Mouse (Mus musculus): ENCODE data around the gene Slc44a5. TPM values are rescaled to one million over a fixed set of nuclear protein-coding genes. Genes with fewer than 3 reads are reported as not detected.

Gene Slc44a5
- polyA plus RNA-seq, 1 experiment from 2014 or later, result 9.3 TPM

GRCm38 (mm10) chr3:154284260-154284659, 311.0 kb downstream of the Slc44a5 start:
- no peak overlapping the region for H3K4me3 ChIP-seq (ENCODE audit: low read depth, low read length)
- H3K27me3 ChIP-seq (ENCODE audit: control insufficient read depth, insufficient read depth, low read depth, low read length), result no peaks in the 10 kb centered on the region
- WGBS, result 82% methylated on average over 3 of the region's 3 CpGs
- H3K27ac ChIP-seq (ENCODE audit: low read length), result no peak overlapping the region
- no peak for ATAC-seq
- H3K4me1 ChIP-seq (ENCODE audit: control insufficient read depth, insufficient read depth, low read length), result no peaks in the 10 kb centered on the region
- H3K9me3 ChIP-seq (replicated peaks; ENCODE audit: control insufficient read depth, low read length, poor library complexity, severe bottlenecking), result no peaks in the 10 kb centered on the region
- no peak overlapping the region for H3K9ac ChIP-seq (ENCODE audit: low read depth, low read length)
- no peak overlapping the region for H3K4me2 ChIP-seq (ENCODE audit: low read length)
- no peaks in the 10 kb centered on the region for H3K36me3 ChIP-seq (ENCODE audit: control insufficient read depth, insufficient read depth, low read length)

GRCm38 (mm10) chr3:154285351-154285750, 312.1 kb downstream of the Slc44a5 start:
- Histone ChIP-seq H3K4me1 (ENCODE audit: control insufficient read depth, insufficient read depth, low read length) (no peaks in the 10 kb centered on the region), H3K27me3 (ENCODE audit: control insufficient read depth, insufficient read depth, low read depth, low read length) (no peaks in the 10 kb centered on the region), H3K4me3 (ENCODE audit: low read depth, low read length) (no peak overlapping the region), H3K4me2 (ENCODE audit: low read length) (no peak overlapping the region), H3K27ac (ENCODE audit: low read length) (no peak overlapping the region), H3K36me3 (ENCODE audit: control insufficient read depth, insufficient read depth, low read length) (no peaks in the 10 kb centered on the region), H3K9me3 (replicated peaks; ENCODE audit: control insufficient read depth, low read length, poor library complexity, severe bottlenecking) (no peaks in the 10 kb centered on the region), H3K9ac (ENCODE audit: low read depth, low read length) (no peak overlapping the region)
- 73% methylated on average over 4 of the region's 4 CpGs for WGBS
- ATAC-seq, result no peak

- ATAC-seq, result no peak
- no peak overlapping the region for H3K9ac ChIP-seq (ENCODE audit: low read depth, low read length)
- WGBS, result 93% methylated on average over 2 of the region's 2 CpGs
- H3K27me3 ChIP-seq (ENCODE audit: control insufficient read depth, insufficient read depth, low read depth, low read length), result no peaks in the 10 kb centered on the region
- no peak overlapping the region for H3K27ac ChIP-seq (ENCODE audit: low read length)
- no peak overlapping the region for H3K4me2 ChIP-seq (ENCODE audit: low read length)
- H3K4me1 ChIP-seq (ENCODE audit: control insufficient read depth, insufficient read depth, low read length), result no peaks in the 10 kb centered on the region
- H3K4me3 ChIP-seq (ENCODE audit: low read depth, low read length), result no peak overlapping the region
- no peaks in the 10 kb centered on the region for H3K36me3 ChIP-seq (ENCODE audit: control insufficient read depth, insufficient read depth, low read length)
- H3K9me3 ChIP-seq (replicated peaks; ENCODE audit: control insufficient read depth, low read length, poor library complexity, severe bottlenecking), result no peaks in the 10 kb centered on the region
Observed at GRCm38 (mm10) chr3:154287217-154287616, 314.0 kb downstream of the Slc44a5 start.

GRCm38 (mm10) chr3:154288429-154289069, 315.3 kb downstream of the Slc44a5 start:
- Histone ChIP-seq H3K9ac (ENCODE audit: low read depth, low read length) (no peak overlapping the region), H3K4me2 (ENCODE audit: low read length) (no peak overlapping the region), H3K27me3 (ENCODE audit: control insufficient read depth, insufficient read depth, low read depth, low read length) (no peaks in the 10 kb centered on the region), H3K36me3 (ENCODE audit: control insufficient read depth, insufficient read depth, low read length) (no peaks in the 10 kb centered on the region), H3K4me1 (ENCODE audit: control insufficient read depth, insufficient read depth, low read length) (no peaks in the 10 kb centered on the region), H3K9me3 (replicated peaks; ENCODE audit: control insufficient read depth, low read length, poor library complexity, severe bottlenecking) (no peaks in the 10 kb centered on the region), H3K27ac (ENCODE audit: low read length) (no peak overlapping the region), H3K4me3 (ENCODE audit: low read depth, low read length) (no peak overlapping the region)
- ATAC-seq, result no peak
- 89% methylated on average over 4 of the region's 4 CpGs for WGBS

DNA sequence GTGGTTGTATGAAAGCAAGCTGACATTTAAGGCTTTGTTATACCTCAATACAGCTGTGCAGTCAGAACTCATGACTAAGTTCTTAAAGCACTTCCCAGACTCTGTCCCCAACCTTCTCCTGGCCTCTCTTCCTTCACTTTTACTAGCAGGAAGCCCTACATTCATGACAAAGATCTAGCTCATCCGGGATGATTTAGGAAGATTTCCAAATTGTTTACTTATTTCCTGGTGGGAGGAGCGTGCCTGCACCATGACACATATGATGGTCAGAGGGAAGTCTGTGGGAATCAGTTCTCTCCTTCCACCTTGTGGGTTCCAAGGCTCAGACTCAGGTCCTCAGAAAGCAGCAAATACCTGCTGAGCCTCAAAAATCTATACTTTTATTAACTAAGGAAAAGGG, 317.1 kb downstream of the Slc44a5 start:
- Histone ChIP-seq H3K9ac (ENCODE audit: low read depth, low read length) (no peak overlapping the region), H3K27ac (ENCODE audit: low read length) (no peak overlapping the region), H3K9me3 (replicated peaks; ENCODE audit: control insufficient read depth, low read length, poor library complexity, severe bottlenecking) (no peaks in the 10 kb centered on the region), H3K27me3 (ENCODE audit: control insufficient read depth, insufficient read depth, low read depth, low read length) (no peaks in the 10 kb centered on the region), H3K4me1 (ENCODE audit: control insufficient read depth, insufficient read depth, low read length) (no peaks in the 10 kb centered on the region), H3K4me2 (ENCODE audit: low read length) (no peak overlapping the region), H3K36me3 (ENCODE audit: control insufficient read depth, insufficient read depth, low read length) (no peaks in the 10 kb centered on the region), H3K4me3 (ENCODE audit: low read depth, low read length) (no peak overlapping the region)
- WGBS, result 80% methylated on average over 2 of the region's 2 CpGs
- no peak for ATAC-seq

GRCm38 (mm10) chr3:154292126-154292525, 318.9 kb downstream of the Slc44a5 start:
- no peaks in the 10 kb centered on the region for H3K27me3 ChIP-seq (ENCODE audit: control insufficient read depth, insufficient read depth, low read depth, low read length)
- no peaks in the 10 kb centered on the region for H3K36me3 ChIP-seq (ENCODE audit: control insufficient read depth, insufficient read depth, low read length)
- no peak overlapping the region for H3K9ac ChIP-seq (ENCODE audit: low read depth, low read length)
- H3K9me3 ChIP-seq (replicated peaks; ENCODE audit: control insufficient read depth, low read length, poor library complexity, severe bottlenecking), result no peaks in the 10 kb centered on the region
- H3K4me2 ChIP-seq (ENCODE audit: low read length), result no peak overlapping the region
- no peak for ATAC-seq
- no peak overlapping the region for H3K4me3 ChIP-seq (ENCODE audit: low read depth, low read length)
- H3K4me1 ChIP-seq (ENCODE audit: control insufficient read depth, insufficient read depth, low read length), result no peaks in the 10 kb centered on the region
- no peak overlapping the region for H3K27ac ChIP-seq (ENCODE audit: low read length)
- 72% methylated on average over 5 of the region's 5 CpGs for WGBS

GRCm38 (mm10) chr3:154293839-154294490, 320.7 kb downstream of the Slc44a5 start:
- no peaks in the 10 kb centered on the region for H3K27me3 ChIP-seq (ENCODE audit: control insufficient read depth, insufficient read depth, low read depth, low read length)
- H3K4me3 ChIP-seq (ENCODE audit: low read depth, low read length), result no peak overlapping the region
- no peak for ATAC-seq
- no peaks in the 10 kb centered on the region for H3K4me1 ChIP-seq (ENCODE audit: control insufficient read depth, insufficient read depth, low read length)
- no peak overlapping the region for H3K27ac ChIP-seq (ENCODE audit: low read length)
- WGBS, result 75% methylated on average over 9 of the region's 9 CpGs
- no peak overlapping the region for H3K4me2 ChIP-seq (ENCODE audit: low read length)
- no peaks in the 10 kb centered on the region for H3K9me3 ChIP-seq (replicated peaks; ENCODE audit: control insufficient read depth, low read length, poor library complexity, severe bottlenecking)
- H3K9ac ChIP-seq (ENCODE audit: low read depth, low read length), result no peak overlapping the region
- H3K36me3 ChIP-seq (ENCODE audit: control insufficient read depth, insufficient read depth, low read length), result no peaks in the 10 kb centered on the region

GRCm38 (mm10) chr3:154294924-154295834, 321.9 kb downstream of the Slc44a5 start:
- Histone ChIP-seq H3K4me2 (ENCODE audit: low read length) (no peak overlapping the region), H3K36me3 (ENCODE audit: control insufficient read depth, insufficient read depth, low read length) (no peaks in the 10 kb centered on the region), H3K27me3 (ENCODE audit: control insufficient read depth, insufficient read depth, low read depth, low read length) (no peaks in the 10 kb centered on the region), H3K4me3 (ENCODE audit: low read depth, low read length) (no peak overlapping the region), H3K4me1 (ENCODE audit: control insufficient read depth, insufficient read depth, low read length) (no peaks in the 10 kb centered on the region), H3K9ac (ENCODE audit: low read depth, low read length) (no peak overlapping the region), H3K9me3 (replicated peaks; ENCODE audit: control insufficient read depth, low read length, poor library complexity, severe bottlenecking) (no peaks in the 10 kb centered on the region), H3K27ac (ENCODE audit: low read length) (no peak overlapping the region)
- WGBS, result 93% methylated on average over 17 of the region's 17 CpGs
- no peak for ATAC-seq

DNA sequence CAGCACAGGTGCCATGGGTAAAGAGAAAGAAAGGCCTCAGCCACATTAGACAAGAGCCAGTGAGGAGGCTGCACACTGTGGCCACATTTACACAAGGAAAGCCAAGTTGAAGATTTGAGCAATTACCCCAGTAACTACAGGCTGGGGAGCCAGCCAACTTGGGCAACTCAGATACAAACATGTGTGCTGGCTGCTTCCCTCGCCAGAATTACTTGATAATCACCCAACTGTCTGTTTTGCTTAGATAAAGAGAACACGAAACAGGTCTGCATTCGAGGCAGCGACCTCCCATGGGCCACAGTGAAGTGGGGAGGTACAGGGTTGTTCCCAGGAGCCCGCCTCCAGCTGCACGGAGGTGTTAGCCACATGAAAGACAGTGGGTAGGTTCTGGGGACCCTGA, 324.3 kb downstream of the Slc44a5 start:
- WGBS, result 74% methylated on average over 6 of the region's 6 CpGs
- Histone ChIP-seq H3K36me3 (ENCODE audit: control insufficient read depth, insufficient read depth, low read length) (no peaks in the 10 kb centered on the region), H3K9ac (ENCODE audit: low read depth, low read length) (no peak overlapping the region), H3K27me3 (ENCODE audit: control insufficient read depth, insufficient read depth, low read depth, low read length) (no peaks in the 10 kb centered on the region), H3K9me3 (replicated peaks; ENCODE audit: control insufficient read depth, low read length, poor library complexity, severe bottlenecking) (no peaks in the 10 kb centered on the region), H3K4me3 (ENCODE audit: low read depth, low read length) (no peak overlapping the region), H3K4me1 (ENCODE audit: control insufficient read depth, insufficient read depth, low read length) (no peaks in the 10 kb centered on the region), H3K4me2 (ENCODE audit: low read length) (no peak overlapping the region), H3K27ac (ENCODE audit: low read length) (no peak overlapping the region)
- no peak for ATAC-seq
